31 mouse cellular contexts compared by ENCODE assay signal in the genomic region with DNA sequence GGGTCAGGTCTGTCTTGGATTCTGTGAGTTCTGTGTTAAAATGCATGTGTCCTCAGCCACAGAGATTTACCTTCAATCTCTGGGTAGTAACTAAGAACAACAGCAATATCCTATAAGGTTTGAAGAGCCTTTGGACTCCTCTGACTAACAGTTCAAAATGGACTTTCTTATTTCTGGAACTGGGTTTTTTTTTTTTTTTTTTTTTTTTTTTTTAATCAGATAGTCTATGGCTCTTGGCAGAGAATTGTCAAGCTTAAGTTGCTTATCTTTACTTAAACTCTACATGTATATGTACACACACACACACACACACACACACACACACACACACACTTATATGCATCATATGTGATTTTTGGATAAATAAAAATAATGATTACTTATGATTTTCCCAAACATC.
"Had no signal": no experiment of that assay in that cellular context is flagged by ENCODE, and none has a peak within 500 bp of the region (broad histone marks: within the 10 kb centered on the region; RNA-seq: fewer than 3 reads in every experiment).

No protein-coding gene starts in this region.

- H3K4me1 ChIP-seq: liver, embryonic 12.5 days; liver, embryonic 13.5 days; liver, embryonic 15.5 days; megakaryocyte, embryonic 14.5 days had no signal

- H3K27me3 ChIP-seq: limb, embryonic 12.5 days; limb, embryonic 15.5 days; liver, embryonic 12.5 days; liver, embryonic 13.5 days; liver, embryonic 15.5 days; lung, embryonic 15.5 days; megakaryocyte, embryonic 14.5 days; neural tube, embryonic 12.5 days had no signal

- ATAC-seq: liver, embryonic 12.5 days; liver, postnatal 0 days; lung, postnatal 0 days; midbrain, embryonic 13.5 days; midbrain, embryonic 15.5 days; midbrain, embryonic 16.5 days had no signal

- H3K9me3 ChIP-seq: limb, embryonic 10.5 days; limb, embryonic 12.5 days; limb, embryonic 13.5 days; limb, embryonic 15.5 days; liver, embryonic 12.5 days; liver, embryonic 13.5 days; liver, embryonic 15.5 days; lung, embryonic 15.5 days; megakaryocyte, embryonic 14.5 days; midbrain, embryonic 10.5 days; midbrain, embryonic 12.5 days; midbrain, embryonic 13.5 days; midbrain, embryonic 15.5 days; neural tube, embryonic 12.5 days had no signal

- H3K27ac ChIP-seq: limb, embryonic 10.5 days; limb, embryonic 12.5 days; limb, embryonic 13.5 days; limb, embryonic 15.5 days; liver, embryonic 12.5 days; liver, embryonic 13.5 days; liver, embryonic 14.5 days; liver, embryonic 15.5 days; lung, embryonic 15.5 days; macrophage; midbrain, embryonic 10.5 days; midbrain, embryonic 12.5 days; midbrain, embryonic 13.5 days; midbrain, embryonic 15.5 days; neural tube, embryonic 12.5 days had no signal

- H3K4me3 ChIP-seq: limb, embryonic 10.5 days; limb, embryonic 12.5 days; limb, embryonic 13.5 days; limb, embryonic 15.5 days; liver, embryonic 12.5 days; liver, embryonic 13.5 days; liver, embryonic 15.5 days; lung, embryonic 15.5 days; megakaryocyte, embryonic 14.5 days; midbrain, embryonic 10.5 days; midbrain, embryonic 12.5 days; midbrain, embryonic 13.5 days; midbrain, embryonic 15.5 days; myocyte; neural tube, embryonic 12.5 days had no signal

- H3K4me2 ChIP-seq: limb, embryonic 12.5 days; limb, embryonic 13.5 days; limb, embryonic 15.5 days; liver, embryonic 11.5 days; liver, embryonic 12.5 days; liver, embryonic 13.5 days; liver, embryonic 15.5 days; lung, embryonic 14.5 days; lung, embryonic 15.5 days; midbrain, embryonic 12.5 days; midbrain, embryonic 13.5 days; midbrain, embryonic 15.5 days; neural tube, embryonic 12.5 days had no signal

- H3K9ac ChIP-seq: limb, embryonic 12.5 days; limb, embryonic 13.5 days; limb, embryonic 15.5 days; liver, embryonic 12.5 days; liver, embryonic 13.5 days; liver, embryonic 14.5 days; liver, embryonic 15.5 days; liver, postnatal 0 days; lung, embryonic 14.5 days; lung, embryonic 15.5 days; midbrain, embryonic 12.5 days; midbrain, embryonic 13.5 days; midbrain, embryonic 15.5 days; neural tube, embryonic 12.5 days had no signal

- DNase-seq: left cerebral cortex, postnatal 4 days; liver; liver, embryonic 13.5 days; liver, postnatal 0 days; lung, adult 18-20 months; lung, adult 2 months; lung, embryonic 14.5 days; lung, postnatal 10 days; lung, postnatal 14 days; lung, postnatal 36 days; lung, postnatal 4 days; midbrain, embryonic 14.5 days had no signal

- H3K36me3 ChIP-seq: limb, embryonic 10.5 days; limb, embryonic 12.5 days; limb, embryonic 13.5 days; limb, embryonic 15.5 days; liver, embryonic 12.5 days; liver, embryonic 13.5 days; liver, embryonic 15.5 days; lung, embryonic 15.5 days; midbrain, embryonic 10.5 days; midbrain, embryonic 12.5 days; midbrain, embryonic 13.5 days; midbrain, embryonic 15.5 days; neural tube, embryonic 12.5 days had no signal
